Mouse (Mus musculus): ENCODE results near the gene Tnnt3. TPM values are rescaled to one million over a fixed set of nuclear protein-coding genes. Genes with fewer than 3 reads are reported as not detected.

Gene Tnnt3
- polyA plus RNA-seq, 1 experiment from 2014 or later = 16.0 TPM

- ATAC-seq (replicated peaks; ENCODE audit: insufficient number of reproducible peaks, low FRiP score, low TSS enrichment) = no peak
- H3K27me3 ChIP-seq (ENCODE audit: control insufficient read depth, insufficient read depth, low read length) = no peaks in the 10 kb centered on the region
- H3K4me2 ChIP-seq = no peak overlapping the region
- H3K4me1 ChIP-seq (ENCODE audit: control insufficient read depth, insufficient read depth, low read length) = peaks cover 13% of the 10 kb centered on the region
- H3K27ac ChIP-seq (ENCODE audit: low read depth, low read length) = peak overlapping the region; percentile 77
- H3K4me3 ChIP-seq (ENCODE audit: low read depth, low read length) = no peak overlapping the region
- WGBS (ENCODE audit: insufficient replicate concordance) = 79% methylated on average over 1 of the region's 1 CpGs
- no peaks in the 10 kb centered on the region for H3K9me3 ChIP-seq (replicated peaks; ENCODE audit: control insufficient read depth, low read length)
- peaks cover 2% of the 10 kb centered on the region; the same call in 1 of the 2 replicates for H3K36me3 ChIP-seq (ENCODE audit: control insufficient read depth, insufficient read depth, low read length)
- H3K9ac ChIP-seq (ENCODE audit: low read depth, low read length) = 0 out of 2 replicates have a peak overlapping the region, but pooled peaks have one; percentile 16
Observed at GRCm38 (mm10) chr7:142500032-142500431, 1.4 kb downstream of the Tnnt3 start.

- Histone ChIP-seq H3K27ac (ENCODE audit: low read depth, low read length) (no peak overlapping the region), H3K4me2 (no peak overlapping the region), H3K9ac (ENCODE audit: low read depth, low read length) (no peak overlapping the region), H3K9me3 (replicated peaks; ENCODE audit: control insufficient read depth, low read length) (no peaks in the 10 kb centered on the region), H3K4me3 (ENCODE audit: low read depth, low read length) (no peak overlapping the region), H3K36me3 (ENCODE audit: control insufficient read depth, insufficient read depth, low read length) (peaks cover 2% of the 10 kb centered on the region; the same call in 1 of the 2 replicates), H3K27me3 (ENCODE audit: control insufficient read depth, insufficient read depth, low read length) (no peaks in the 10 kb centered on the region), H3K4me1 (ENCODE audit: control insufficient read depth, insufficient read depth, low read length) (peaks cover 26% of the 10 kb centered on the region)
- ATAC-seq (replicated peaks; ENCODE audit: insufficient number of reproducible peaks, low FRiP score, low TSS enrichment) = no peak
- WGBS (ENCODE audit: insufficient replicate concordance) = 83% methylated on average over 4 of the region's 4 CpGs
Observed at GRCm38 (mm10) chr7:142503206-142503605, 4.6 kb downstream of the Tnnt3 start.

GRCm38 (mm10) chr7:142505942-142506341 lies 7.3 kb downstream of the Tnnt3 start:
- H3K27ac ChIP-seq (ENCODE audit: low read depth, low read length) = 0 out of 2 replicates have a peak overlapping the region, but pooled peaks have one; percentile 0
- no peak overlapping the region for H3K4me3 ChIP-seq (ENCODE audit: low read depth, low read length)
- no peaks in the 10 kb centered on the region for H3K27me3 ChIP-seq (ENCODE audit: control insufficient read depth, insufficient read depth, low read length)
- 0 out of 2 replicates have a peak overlapping the region, but pooled peaks have one; percentile 4 for H3K9ac ChIP-seq (ENCODE audit: low read depth, low read length)
- no peaks in the 10 kb centered on the region for H3K9me3 ChIP-seq (replicated peaks; ENCODE audit: control insufficient read depth, low read length)
- ATAC-seq (replicated peaks; ENCODE audit: insufficient number of reproducible peaks, low FRiP score, low TSS enrichment) = no peak
- peaks cover 2% of the 10 kb centered on the region; the same call in 1 of the 2 replicates for H3K36me3 ChIP-seq (ENCODE audit: control insufficient read depth, insufficient read depth, low read length)
- H3K4me2 ChIP-seq = no peak overlapping the region
- WGBS (ENCODE audit: insufficient replicate concordance) = 28% methylated on average over 2 of the region's 2 CpGs
- peaks cover 28% of the 10 kb centered on the region for H3K4me1 ChIP-seq (ENCODE audit: control insufficient read depth, insufficient read depth, low read length)

GRCm38 (mm10) chr7:142506501-142506900 lies 7.9 kb downstream of the Tnnt3 start:
- WGBS (ENCODE audit: insufficient replicate concordance) = 36% methylated on average over 4 of the region's 4 CpGs

GRCm38 (mm10) chr7:142507453-142507852 lies 8.8 kb downstream of the Tnnt3 start:
- Histone ChIP-seq H3K4me1 (ENCODE audit: control insufficient read depth, insufficient read depth, low read length) (peaks cover 29% of the 10 kb centered on the region), H3K27ac (ENCODE audit: low read depth, low read length) (no peak overlapping the region)
- 88% methylated on average over 9 of the region's 9 CpGs for WGBS (ENCODE audit: insufficient replicate concordance)

More at GRCm38 (mm10) chr7:142506501-142506900, 7.9 kb downstream of the Tnnt3 start:
- Histone ChIP-seq H3K27ac (ENCODE audit: low read depth, low read length) (0 out of 2 replicates have a peak overlapping the region, but pooled peaks have one; percentile 0), H3K4me2 (no peak overlapping the region), H3K4me1 (ENCODE audit: control insufficient read depth, insufficient read depth, low read length) (peaks cover 29% of the 10 kb centered on the region), H3K4me3 (ENCODE audit: low read depth, low read length) (no peak overlapping the region), H3K36me3 (ENCODE audit: control insufficient read depth, insufficient read depth, low read length) (no peaks in the 10 kb centered on the region), H3K9ac (ENCODE audit: low read depth, low read length) (no peak overlapping the region), H3K27me3 (ENCODE audit: control insufficient read depth, insufficient read depth, low read length) (no peaks in the 10 kb centered on the region), H3K9me3 (replicated peaks; ENCODE audit: control insufficient read depth, low read length) (no peaks in the 10 kb centered on the region)
- no peak for ATAC-seq (replicated peaks; ENCODE audit: insufficient number of reproducible peaks, low FRiP score, low TSS enrichment)

GRCm38 (mm10) chr7:142509518-142509917 lies 10.9 kb downstream of the Tnnt3 start:
- Histone ChIP-seq H3K36me3 (ENCODE audit: control insufficient read depth, insufficient read depth, low read length) (no peaks in the 10 kb centered on the region), H3K27ac (ENCODE audit: low read depth, low read length) (0 out of 2 replicates have a peak overlapping the region, but pooled peaks have one; percentile 76), H3K9ac (ENCODE audit: low read depth, low read length) (no peak overlapping the region), H3K27me3 (ENCODE audit: control insufficient read depth, insufficient read depth, low read length) (no peaks in the 10 kb centered on the region), H3K9me3 (replicated peaks; ENCODE audit: control insufficient read depth, low read length) (no peaks in the 10 kb centered on the region), H3K4me2 (no peak overlapping the region), H3K4me3 (ENCODE audit: low read depth, low read length) (no peak overlapping the region), H3K4me1 (ENCODE audit: control insufficient read depth, insufficient read depth, low read length) (peaks cover 29% of the 10 kb centered on the region)
- WGBS (ENCODE audit: insufficient replicate concordance) = 39% methylated on average over 14 of the region's 14 CpGs
- no peak for ATAC-seq (replicated peaks; ENCODE audit: insufficient number of reproducible peaks, low FRiP score, low TSS enrichment)

More at GRCm38 (mm10) chr7:142507453-142507852, 8.8 kb downstream of the Tnnt3 start:
- no peak overlapping the region for H3K9ac ChIP-seq (ENCODE audit: low read depth, low read length)
- no peaks in the 10 kb centered on the region for H3K36me3 ChIP-seq (ENCODE audit: control insufficient read depth, insufficient read depth, low read length)
- no peak overlapping the region for H3K4me2 ChIP-seq
- H3K9me3 ChIP-seq (replicated peaks; ENCODE audit: control insufficient read depth, low read length) = no peaks in the 10 kb centered on the region
- H3K4me3 ChIP-seq (ENCODE audit: low read depth, low read length) = no peak overlapping the region
- no peak for ATAC-seq (replicated peaks; ENCODE audit: insufficient number of reproducible peaks, low FRiP score, low TSS enrichment)
- no peaks in the 10 kb centered on the region for H3K27me3 ChIP-seq (ENCODE audit: control insufficient read depth, insufficient read depth, low read length)

- Histone ChIP-seq H3K36me3 (ENCODE audit: control insufficient read depth, insufficient read depth, low read length) (no peaks in the 10 kb centered on the region), H3K27ac (ENCODE audit: low read depth, low read length) (peak overlapping the region; percentile 76), H3K9me3 (replicated peaks; ENCODE audit: control insufficient read depth, low read length) (no peaks in the 10 kb centered on the region), H3K27me3 (ENCODE audit: control insufficient read depth, insufficient read depth, low read length) (no peaks in the 10 kb centered on the region), H3K4me2 (no peak overlapping the region), H3K9ac (ENCODE audit: low read depth, low read length) (peak overlapping the region; percentile 47), H3K4me3 (ENCODE audit: low read depth, low read length) (no peak overlapping the region), H3K4me1 (ENCODE audit: control insufficient read depth, insufficient read depth, low read length) (peaks cover 29% of the 10 kb centered on the region)
- ATAC-seq (replicated peaks; ENCODE audit: insufficient number of reproducible peaks, low FRiP score, low TSS enrichment) = no peak
- WGBS (ENCODE audit: insufficient replicate concordance) = 16% methylated on average over 12 of the region's 12 CpGs
Observed at GRCm38 (mm10) chr7:142510021-142510777, 11.6 kb downstream of the Tnnt3 start.

- peaks cover 42% of the 10 kb centered on the region for H3K4me1 ChIP-seq (ENCODE audit: control insufficient read depth, insufficient read depth, low read length)
- 82% methylated on average over 4 of the region's 4 CpGs for WGBS (ENCODE audit: insufficient replicate concordance)
- H3K9ac ChIP-seq (ENCODE audit: low read depth, low read length) = 0 out of 2 replicates have a peak overlapping the region, but pooled peaks have one; percentile 4
- no peaks in the 10 kb centered on the region for H3K27me3 ChIP-seq (ENCODE audit: control insufficient read depth, insufficient read depth, low read length)
- H3K27ac ChIP-seq (ENCODE audit: low read depth, low read length) = no peak overlapping the region
- no peak overlapping the region for H3K4me2 ChIP-seq
- H3K36me3 ChIP-seq (ENCODE audit: control insufficient read depth, insufficient read depth, low read length) = no peaks in the 10 kb centered on the region
- H3K9me3 ChIP-seq (replicated peaks; ENCODE audit: control insufficient read depth, low read length) = no peaks in the 10 kb centered on the region
- no peak for ATAC-seq (replicated peaks; ENCODE audit: insufficient number of reproducible peaks, low FRiP score, low TSS enrichment)
- H3K4me3 ChIP-seq (ENCODE audit: low read depth, low read length) = no peak overlapping the region
Observed at GRCm38 (mm10) chr7:142514048-142514447, 15.4 kb downstream of the Tnnt3 start.

Data from heart, embryonic 11.5 days (tissue).